Mouse (Mus musculus) heart, postnatal 10 days (tissue): ENCODE measurements around the gene Gm37240. TPM values are rescaled to one million over a fixed set of nuclear protein-coding genes. Genes with fewer than 3 reads are reported as not detected.
"Not testable (repeated sequence)": the region's sequence is repeated elsewhere in the genome, so short reads cannot be mapped to it uniquely, and the experiment has no call there.

Experiments used
- DNase-seq, 2 experiments: peaks; one replicate each; pipeline ENCODE4 v3.0.0; 2021
- intact Hi-C: fragments of 180-260 bp; cut with DNase I; formaldehyde crosslinking; loops from one replicate; pipeline ENCODE4 v1.15.1; 2025
- total RNA-seq, 2 experiments: library from RNA; stranded (reverse); gene quantifications; 2 replicates each; pipeline ENCODE4 v1.2.3; 2021

Gm37240 gene
- total RNA-seq, 2 experiments from 2014 or later: 21.2 to 37.3 TPM

DNA sequence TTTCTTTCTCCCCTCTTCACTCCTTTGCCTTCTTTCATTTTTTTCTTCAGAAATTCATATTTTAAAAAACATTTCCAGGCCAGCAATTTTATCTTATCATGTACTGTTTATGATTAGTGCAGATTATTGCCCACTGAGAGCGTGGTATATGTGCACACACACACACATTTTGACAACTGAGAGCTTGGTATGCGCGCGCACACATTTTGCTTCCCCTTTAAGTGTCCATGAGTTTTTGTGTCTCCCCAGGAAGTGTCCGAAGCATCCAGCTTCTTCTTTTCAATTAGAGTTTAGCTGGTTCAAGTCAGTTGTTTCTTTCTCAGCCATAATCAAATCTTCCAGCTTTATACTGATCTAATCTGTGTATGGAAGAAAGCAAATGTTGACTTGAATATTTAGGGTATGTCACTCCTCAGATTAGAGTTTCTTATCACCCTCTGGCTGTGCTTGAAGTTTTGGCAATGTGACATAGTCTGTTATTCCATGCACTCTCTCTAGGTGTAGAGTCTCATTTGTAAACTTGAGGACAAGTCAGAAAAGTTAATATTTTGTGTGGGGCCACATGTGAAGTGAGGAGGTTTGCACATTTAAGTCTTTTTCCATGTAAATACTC, 294.6 kb downstream of the Gm37240 start:
- intact Hi-C loops: no loop called here
- no peak for DNase-seq

DNA sequence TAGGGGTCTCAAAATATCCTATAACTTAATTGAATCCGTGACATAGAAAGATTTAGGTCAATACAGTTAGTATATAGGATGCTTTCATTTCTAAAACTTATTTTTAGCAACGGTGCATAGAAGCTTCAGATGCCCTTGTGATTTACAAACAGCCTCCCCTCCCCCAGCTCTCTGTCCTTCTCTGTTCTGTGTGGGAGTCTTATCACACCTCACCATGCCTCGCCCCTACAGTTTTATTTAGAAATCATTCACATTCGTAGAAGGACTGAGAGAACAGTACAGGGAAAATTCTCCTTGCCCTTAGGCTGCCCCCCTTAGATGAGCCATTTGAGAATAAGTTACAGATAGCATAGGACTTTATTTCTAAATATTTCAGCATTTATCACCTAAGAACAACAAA, 295.3 kb downstream of the Gm37240 start:
- DNase-seq: peak in 1 of 2 experiments; percentile 43
- intact Hi-C loops: no loop called here

DNA sequence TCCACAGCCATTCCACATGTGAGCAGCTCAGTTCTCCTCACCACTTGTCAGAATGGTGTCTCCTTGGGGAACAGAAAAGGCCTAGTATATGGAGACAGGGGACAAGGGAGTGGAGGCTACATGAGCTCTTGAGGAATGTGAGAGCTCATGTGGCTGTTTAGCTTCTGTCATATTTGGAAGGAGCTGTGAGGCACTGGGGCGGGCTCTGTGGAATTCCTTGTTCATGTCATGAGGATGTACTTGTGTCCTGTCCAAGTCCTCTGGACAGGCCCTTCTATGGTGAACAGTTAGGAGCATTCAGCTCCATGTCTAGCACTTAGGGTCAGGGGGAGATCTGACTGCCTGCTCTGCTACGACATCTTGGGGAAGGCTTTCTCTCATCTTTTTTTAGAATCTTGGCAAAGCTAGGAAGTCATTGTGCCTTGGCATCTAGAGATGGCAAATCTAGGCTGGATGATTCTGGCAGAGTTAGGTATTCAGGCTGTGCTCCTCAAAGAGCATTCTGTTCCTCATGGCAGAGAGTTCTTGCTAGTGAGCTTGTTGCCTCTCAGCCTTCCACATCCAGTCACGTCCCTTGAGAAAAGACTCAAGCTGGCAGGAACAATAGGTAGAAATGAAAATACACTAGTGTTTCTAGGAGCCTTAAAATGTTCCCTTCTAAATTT, 297.1 kb downstream of the Gm37240 start:
- DNase-seq: peak; percentile 47 to 62
- intact Hi-C loops: no loop called here

DNA sequence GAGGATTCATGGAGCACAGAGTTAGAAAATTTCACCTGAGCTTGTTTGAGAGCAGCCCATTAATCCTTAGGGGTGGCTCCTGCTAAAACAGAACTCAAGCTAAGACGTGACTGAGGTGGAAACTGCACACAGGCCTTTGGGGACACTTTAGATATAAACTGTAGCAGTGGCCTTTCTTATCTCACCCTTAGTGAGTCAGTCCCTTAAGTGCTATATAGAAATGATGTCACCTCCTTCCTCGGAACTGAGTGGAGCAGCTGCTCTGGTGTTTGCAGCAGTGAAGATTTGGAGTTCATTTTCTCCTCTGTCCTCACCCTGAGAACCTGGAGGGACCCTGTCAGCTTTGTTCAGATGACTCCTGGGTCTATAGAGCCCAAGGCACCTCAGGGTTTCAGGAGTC, 298.6 kb downstream of the Gm37240 start:
- no peak for DNase-seq
- intact Hi-C loops: no loop called here

DNA sequence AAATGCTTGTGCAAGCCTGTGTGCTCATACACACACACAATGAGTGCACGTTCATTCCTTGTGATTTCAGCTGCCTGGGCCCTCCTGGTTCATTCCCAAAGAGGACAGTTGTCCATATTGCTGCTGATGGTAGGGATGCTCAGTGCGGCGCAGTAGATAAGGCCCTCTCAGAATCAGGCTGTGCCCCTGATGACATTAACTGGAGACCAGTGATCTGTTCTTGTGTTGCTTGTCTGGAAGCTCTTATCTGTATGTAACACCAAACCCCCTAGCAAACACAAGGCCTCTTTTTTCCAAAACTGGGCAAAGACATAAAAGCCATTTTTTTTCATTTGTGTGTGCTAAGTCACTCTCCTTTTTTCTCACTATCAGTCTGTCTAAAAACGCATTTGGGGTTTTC, 302.4 kb downstream of the Gm37240 start:
- no peak for DNase-seq
- intact Hi-C loops: no loop called here

DNA sequence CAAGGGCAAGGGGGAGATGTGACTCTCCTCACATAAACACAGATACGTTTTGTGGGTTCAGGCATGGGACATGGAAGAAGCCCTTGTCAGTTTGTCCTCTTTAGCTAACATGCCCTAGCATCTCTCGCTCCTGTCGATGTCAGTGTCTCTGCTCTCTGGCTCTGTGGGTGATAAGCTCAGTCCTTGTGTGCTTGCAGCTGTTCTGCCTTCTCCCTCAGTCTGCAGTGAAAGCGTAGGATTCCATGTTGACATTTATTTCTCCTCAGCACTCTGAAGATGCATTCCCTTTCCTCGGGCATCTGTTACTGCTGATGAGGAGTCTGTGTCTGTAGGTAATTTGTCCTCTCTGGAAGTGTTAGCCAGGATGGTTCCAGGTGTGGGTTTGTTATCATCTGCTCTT, 304.1 kb downstream of the Gm37240 start:
- no peak for DNase-seq

DNA sequence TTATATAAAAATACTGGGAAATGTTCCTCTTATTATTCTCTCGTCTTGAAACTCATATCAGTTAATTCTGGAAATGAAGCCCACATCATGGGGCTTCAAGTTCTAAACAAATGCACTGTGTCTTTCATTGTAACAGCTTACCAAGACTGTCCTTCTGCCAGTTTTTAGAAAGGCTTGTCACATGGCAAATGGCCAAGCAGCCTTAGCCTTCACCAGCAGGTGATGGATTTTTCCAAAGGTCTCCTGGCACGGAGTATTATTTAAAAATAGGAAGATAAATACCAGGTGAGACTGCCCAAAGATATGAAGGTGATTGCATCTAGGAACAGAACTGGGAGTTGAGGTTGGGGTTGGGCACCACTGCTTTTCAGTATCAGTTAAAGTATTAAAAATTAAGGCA, 304.6 kb downstream of the Gm37240 start:
- intact Hi-C loops: no loop called here

More for the DNA sequence above, 304.1 kb downstream of the Gm37240 start:
- intact Hi-C loops: no loop called here

DNA sequence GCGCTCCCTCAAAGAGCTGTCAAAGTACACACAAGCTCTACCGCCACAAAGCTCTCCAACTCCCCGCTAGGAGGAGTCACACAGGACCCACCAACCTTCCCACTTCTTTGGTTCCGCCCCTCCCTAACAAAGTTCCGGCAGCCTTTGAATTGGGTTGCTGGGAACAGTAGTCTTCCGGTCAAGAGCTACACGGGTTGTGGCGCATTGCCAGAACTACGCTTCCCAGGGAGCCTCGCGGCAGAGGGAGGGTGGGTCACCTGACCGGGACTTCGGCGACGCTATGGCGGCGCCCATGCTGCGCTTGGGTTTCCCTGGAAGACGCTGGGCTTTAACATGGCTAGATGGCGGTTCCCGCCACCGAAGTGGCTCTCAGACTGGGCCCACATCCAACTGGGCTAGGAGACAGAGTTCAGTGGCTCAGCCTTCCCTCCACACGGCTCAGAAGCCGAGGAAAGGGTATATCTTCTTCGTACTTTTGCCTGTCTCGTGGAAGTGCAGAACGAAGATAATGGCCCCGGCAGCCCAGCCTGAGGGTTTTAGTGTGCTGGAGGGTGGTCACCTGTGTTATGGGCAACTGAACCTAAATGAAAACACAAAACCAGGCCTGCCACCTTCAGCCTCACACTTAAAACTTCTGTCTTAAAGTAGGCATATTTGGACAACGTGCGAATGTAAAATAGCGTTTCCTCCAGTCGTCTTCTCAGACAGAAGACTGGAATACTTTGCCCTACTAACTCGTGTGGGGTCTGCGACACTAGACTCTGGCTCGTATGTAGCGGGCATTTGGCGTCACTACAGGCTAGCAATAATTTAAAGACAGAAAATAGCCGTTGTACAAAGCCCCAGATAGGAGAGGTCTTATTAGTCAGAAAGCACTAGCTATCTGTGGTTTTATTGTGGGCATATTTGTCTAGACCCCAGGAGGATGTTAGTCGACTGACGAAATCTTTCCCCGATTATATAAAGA, 313.2 kb downstream of the Gm37240 start, which contains the start of gene Gatb:
Gene Gatb, plus strand, starts transcription at position 256 of the 967 bp plus-strand sequence.
- DNase-seq: peak; percentile 99 to 100
- intact Hi-C loops: loop anchor here (2.0 to 5.0 kb wide), 4 partner anchors 297 to 649 kb away; no protein-coding TSS in a partner anchor

More for the DNA sequence above, 304.6 kb downstream of the Gm37240 start:
- no peak for DNase-seq

DNA sequence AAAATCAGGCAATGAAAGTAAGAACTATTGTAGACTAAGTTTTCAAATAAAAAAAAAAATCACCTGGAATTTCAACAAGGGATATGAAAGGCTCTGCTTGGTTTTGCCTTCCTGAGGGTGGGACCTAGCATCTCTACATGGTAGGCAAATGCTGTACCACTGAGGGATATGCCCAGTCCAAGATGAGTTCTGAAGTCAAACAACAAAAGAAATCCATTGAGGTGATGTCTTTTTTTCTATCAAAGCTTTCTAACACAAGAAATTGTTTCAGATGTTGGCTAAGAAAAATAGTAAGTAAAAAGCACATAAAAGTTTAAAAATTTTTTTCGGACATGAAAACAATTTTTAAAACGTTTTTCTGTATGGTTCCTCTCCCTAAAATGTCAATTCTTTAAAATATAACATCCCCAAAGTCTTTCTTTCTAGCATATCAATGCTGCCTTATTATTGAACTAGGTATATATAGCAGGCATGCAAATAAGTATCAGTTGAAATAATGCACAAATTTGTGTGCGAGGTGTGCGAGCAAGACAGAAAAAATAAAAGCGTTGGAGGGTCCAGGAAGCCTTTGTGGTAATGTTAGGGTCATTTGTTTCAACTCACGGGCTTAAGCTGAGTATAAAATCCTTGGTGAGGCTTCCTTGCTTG, 314.0 kb downstream of the Gm37240 start:
- no peak for DNase-seq
- intact Hi-C loops: loop anchor here (2.0 to 5.0 kb wide), 4 partner anchors 296 to 649 kb away; no protein-coding TSS in a partner anchor

DNA sequence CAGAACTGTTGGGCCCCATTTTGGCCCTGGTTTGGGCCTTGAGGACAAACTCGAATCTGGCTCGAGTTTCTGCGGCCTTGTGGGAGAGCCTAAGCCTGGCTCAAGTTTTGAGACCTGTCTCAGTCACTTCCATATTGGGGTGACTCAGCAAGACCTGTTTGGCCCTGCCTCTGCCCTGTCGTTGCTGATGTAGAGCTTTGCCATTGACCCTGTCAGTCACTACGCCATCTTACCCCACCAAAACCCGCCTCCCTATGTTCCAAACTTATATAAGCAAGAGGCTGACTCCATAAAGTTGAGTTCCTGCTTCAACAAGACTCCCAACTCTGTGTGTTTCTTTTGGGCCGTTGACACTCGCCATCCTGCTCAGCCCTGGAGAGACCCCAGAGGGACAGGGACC, 314.8 kb downstream of the Gm37240 start:
- intact Hi-C loops: loop anchor here (2.0 to 5.0 kb wide), 4 partner anchors 295 to 648 kb away; no protein-coding TSS in a partner anchor
- DNase-seq: not testable (repeated sequence)

DNA sequence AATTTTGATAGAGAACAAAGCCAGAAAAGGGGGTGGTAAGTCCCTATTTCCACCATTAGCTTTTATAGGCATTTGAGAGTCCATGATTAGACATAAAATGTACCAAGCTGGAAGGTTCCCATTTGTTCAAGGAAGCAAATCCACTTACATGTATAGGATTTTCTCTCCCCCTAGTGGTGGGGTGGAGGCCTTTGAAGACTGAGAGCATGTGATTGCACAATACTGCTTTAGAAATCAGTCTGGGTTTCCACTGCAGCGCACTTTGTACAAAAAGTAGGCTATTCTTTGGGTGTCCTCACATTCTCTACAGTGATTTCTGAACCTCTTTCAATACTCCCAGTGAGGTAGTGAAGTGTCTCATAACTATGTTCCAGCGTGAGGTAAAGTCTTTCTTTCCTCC, 316.0 kb downstream of the Gm37240 start:
- intact Hi-C loops: loop anchor here (1.0 to 5.0 kb wide), 4 partner anchors 53 to 561 kb away; no protein-coding TSS in a partner anchor
- DNase-seq: peak; percentile 73 to 78

DNA sequence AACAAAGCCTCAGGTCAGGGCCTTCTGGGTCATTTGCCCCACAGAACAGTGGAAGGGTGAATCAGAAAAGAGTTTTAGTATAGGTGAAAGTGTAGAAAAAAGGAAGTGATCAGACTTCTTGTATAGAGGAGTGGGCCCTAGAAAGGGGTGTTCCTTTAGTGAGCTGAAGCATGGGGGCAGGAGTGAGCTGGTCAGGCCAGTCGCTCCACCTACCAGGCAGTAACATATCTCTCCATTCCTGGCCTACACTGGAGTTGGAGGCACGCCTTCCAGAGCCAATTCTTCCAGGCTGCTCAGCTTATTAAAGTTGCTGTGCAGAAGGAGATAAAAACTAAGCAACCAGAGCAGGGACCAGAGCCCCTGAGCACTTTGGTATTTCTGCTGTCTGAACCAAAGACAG, 322.7 kb downstream of the Gm37240 start:
- intact Hi-C loops: loop anchor here (5.0 to 10.0 kb wide), 2 partner anchors 197 to 350 kb away; no protein-coding TSS in a partner anchor
- DNase-seq: peak; percentile 29 to 30

DNA sequence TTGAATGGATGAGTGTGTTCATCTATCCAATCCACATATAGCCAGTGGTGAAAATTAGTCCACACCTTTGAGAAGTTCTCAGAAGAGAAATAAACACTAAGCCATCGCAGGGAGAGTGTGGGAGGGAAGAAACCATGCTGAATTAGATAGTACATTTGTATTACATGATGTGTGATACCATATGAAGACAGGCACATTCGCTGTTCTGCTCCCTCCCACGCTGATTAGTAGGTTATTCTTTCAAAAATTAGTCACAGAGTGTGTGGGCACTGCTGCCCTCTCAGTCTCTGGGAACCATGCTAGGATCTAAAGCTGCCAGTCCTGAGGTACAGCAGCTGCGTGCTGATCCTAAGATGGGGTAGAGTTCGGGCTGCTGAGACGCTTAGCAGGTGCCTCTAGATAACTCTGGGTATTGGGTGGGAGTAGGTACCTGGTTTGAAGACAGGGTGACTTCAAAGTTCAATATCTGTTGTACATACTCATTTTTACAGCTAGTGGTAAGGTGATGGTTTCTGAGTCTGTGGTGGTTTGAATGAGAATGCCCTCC, 333.5 kb downstream of the Gm37240 start:
- intact Hi-C loops: no loop called here
- DNase-seq: no peak

DNA sequence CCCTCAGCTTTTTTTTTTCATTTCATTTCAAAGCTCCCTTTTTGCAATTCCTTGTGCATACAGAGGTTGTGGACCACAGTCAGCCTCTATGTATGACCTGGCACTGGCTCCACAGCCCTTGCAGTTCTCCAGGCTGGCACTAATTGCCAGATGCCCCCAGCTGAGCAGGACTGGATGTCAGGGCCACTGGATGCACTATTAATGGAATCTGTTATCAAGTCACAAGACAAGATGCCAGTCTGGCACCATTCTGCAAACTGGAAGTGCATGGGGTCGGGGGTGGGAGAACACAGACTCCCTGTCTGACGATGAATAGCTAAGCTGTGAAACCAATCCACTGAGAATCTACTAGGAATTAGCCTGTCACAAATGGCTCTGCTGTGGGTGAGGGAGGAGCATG, 336.0 kb downstream of the Gm37240 start:
- peak; percentile 56 to 79 for DNase-seq
- intact Hi-C loops: loop anchor here (1.0 kb wide), 1 partner anchor 33 kb away; no protein-coding TSS in a partner anchor

DNA sequence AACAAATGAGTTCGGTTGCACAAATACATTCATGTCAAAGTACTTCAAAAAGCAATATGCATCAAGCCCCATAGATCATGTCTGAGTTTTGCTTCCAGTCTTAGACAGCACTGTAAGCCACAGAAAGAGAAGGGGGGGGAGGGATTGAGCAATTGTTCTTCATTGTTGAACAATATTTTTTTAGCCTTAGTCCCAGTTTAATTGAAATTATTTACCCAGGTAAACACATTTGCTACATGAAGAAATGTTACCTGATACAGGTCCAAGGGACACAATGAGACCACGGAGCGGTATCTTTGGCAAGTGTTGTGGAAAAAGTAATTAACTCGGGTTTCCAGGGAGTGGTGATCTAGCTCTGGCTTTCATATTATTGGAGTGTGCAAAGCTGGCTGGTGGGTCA, 337.0 kb downstream of the Gm37240 start:
- intact Hi-C loops: no loop called here

DNA sequence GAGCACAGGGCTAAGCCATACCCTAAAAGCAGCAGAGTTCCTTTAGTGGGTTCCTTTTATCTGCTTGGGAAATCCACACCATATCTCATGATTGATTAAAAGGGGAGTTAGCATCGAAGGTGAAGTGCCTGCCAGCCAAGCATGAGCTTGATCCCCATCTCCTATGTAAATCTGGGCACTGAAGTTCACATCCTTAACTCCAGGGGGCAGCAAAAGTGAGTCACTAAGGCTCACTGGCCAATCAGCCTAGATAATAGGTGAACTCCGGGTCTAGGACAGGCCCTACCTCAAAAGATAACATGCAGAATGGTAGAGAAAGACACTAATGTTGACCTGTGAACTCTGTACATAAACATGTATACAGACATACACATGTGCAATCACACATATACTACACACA, 343.7 kb downstream of the Gm37240 start:
- intact Hi-C loops: no loop called here
- DNase-seq: no peak

More for the DNA sequence above, 337.0 kb downstream of the Gm37240 start:
- DNase-seq: peak in 1 of 2 experiments; percentile 17

DNA sequence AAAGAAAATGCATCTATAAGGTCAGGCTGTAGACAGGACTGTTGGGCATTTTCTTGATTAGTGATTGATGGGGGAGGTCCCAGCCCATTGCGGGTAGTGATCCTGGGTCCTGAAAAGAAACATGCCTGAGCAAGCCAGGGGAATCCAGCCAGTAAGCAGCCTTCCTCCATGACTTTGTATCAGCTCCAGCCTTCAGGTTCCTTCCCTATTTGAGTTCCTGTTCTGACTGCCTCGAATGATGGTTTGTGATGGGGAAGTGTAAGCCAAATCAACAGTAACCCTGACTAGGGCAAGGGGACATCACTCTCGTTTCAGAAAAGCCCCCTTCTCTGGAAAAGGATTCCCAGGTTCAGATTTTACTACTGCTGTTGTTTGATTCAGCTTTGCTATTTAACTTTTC, 344.6 kb downstream of the Gm37240 start:
- intact Hi-C loops: no loop called here
- DNase-seq: no peak

DNA sequence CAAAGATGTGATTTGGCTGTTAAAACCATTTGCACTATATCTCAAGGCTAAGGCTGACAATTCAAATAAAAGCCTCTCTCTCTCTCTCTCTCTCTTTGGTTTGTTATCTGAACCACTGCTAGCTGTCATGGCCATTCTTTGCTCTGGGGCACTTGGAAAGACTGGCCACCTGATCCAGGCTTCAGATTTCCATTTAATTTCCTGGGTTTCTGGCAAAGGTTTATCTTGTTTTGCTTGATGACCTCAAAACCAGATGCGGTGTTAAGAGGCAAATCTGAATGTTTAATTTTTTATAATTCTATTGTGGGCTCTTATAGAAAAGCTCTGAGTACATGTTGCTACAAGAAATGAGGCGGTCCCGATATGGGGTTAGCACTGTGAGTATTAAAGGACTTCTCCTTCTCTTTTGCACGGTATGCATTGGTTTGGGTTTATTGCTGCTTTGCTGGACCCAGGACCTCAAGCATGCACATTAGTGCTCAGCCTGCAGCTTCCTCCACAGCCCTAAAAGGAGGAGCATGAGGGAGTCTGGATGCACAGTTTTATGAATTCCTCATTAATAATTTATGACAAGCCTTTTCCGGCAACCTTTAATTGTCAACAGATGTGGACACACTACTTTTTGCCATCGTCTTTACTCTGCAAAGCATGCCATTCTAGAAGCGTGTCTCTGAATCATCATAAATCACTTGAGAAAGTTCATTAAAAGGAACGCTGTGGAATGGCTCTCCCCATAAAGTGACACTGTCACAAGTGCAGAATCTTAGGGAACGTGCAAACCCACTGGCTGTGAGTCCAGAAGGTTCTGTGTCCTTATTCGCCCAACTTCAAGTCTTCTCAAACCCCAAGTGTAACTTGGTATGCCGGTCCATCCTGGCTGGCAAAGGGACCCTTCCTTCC, 351.4 kb downstream of the Gm37240 start:
- no peak for DNase-seq
- intact Hi-C loops: no loop called here

DNA sequence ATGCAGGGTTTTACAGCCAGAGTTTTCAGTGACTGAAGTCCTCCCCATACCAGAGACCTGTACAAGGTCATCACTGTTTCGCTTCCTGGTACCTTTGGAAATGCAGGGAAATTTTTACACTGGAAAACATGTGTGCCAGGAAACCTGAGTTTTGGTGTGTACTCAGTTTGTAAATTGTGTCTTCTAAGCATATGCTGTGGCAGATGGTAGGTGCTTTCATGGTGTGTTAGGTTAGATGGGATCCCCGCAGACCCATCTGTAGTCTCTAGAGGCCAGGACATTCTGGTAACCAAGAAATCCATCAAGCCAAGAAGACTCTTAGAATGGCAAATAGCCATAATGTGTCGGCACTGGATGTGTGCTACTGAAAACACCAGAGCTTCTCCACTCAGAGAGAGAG, 352.3 kb downstream of the Gm37240 start:
- intact Hi-C loops: no loop called here
- DNase-seq: no peak
